Mouse (Mus musculus) bone marrow macrophage, adult 2 months (primary cell): ENCODE measurements around the gene Ttll3. TPM values are rescaled to one million over a fixed set of nuclear protein-coding genes. Genes with fewer than 3 reads are reported as not detected.

Experiments used
- H3K27ac ChIP-seq: 2 replicates; pipeline ENCODE4 v1.5.1; 2012; ENCODE audit warnings: low read depth, low read length; ENCODE audit not compliant: insufficient read depth
- H3K4me1 ChIP-seq: 2 replicates; pipeline ENCODE4 v1.6.1; 2012; ENCODE audit warnings: low read length; ENCODE audit not compliant: control insufficient read depth, insufficient read depth
- H3K4me3 ChIP-seq: 2 replicates; pipeline ENCODE4 v1.5.1; 2012; ENCODE audit warnings: mild to moderate bottlenecking, low read length, moderate library complexity; ENCODE audit not compliant: insufficient read depth
- CTCF ChIP-seq: IDR thresholded peaks from 2 replicates; pipeline ENCODE4 v1.5.1; 2012; ENCODE audit warnings: low read depth, mild to moderate bottlenecking, low read length, moderate library complexity
- POLR2A ChIP-seq: IDR thresholded peaks from 2 replicates; pipeline ENCODE4 v1.6.1; 2012; ENCODE audit warnings: mild to moderate bottlenecking, low read depth, low read length, borderline replicate concordance
- polyA plus RNA-seq: library from polyadenylated mRNA; stranded (reverse); fragments of >200 nt; gene quantifications from 2 replicates; pipeline ENCODE4 v1.2.4, GENCODE M21; 2012; ENCODE audit not compliant: missing spikeins, insufficient read depth, insufficient read length

The Ttll3 gene
- polyA plus RNA-seq, 1 experiment: 12.5 TPM

GRCm38 (mm10) chr6:113431801-113432200 is 42.7 kb downstream of the Ttll3 start:
- no peak overlapping the region for H3K27ac ChIP-seq
- TF ChIP-seq POLR2A: no peak
- TF ChIP-seq CTCF: no peak
- no peak overlapping the region for H3K4me3 ChIP-seq
- 0 out of 2 replicates have a peak, but pooled peaks cover 2% of the 10 kb centered on the region for H3K4me1 ChIP-seq

- Histone ChIP-seq H3K4me3 (no peak overlapping the region), H3K4me1 (0 out of 2 replicates have a peak, but pooled peaks cover 2% of the 10 kb centered on the region)
- TF ChIP-seq POLR2A (no peak), CTCF (no peak)
Observed at GRCm38 (mm10) chr6:113433661-113434060, 44.6 kb downstream of the Ttll3 start.

GRCm38 (mm10) chr6:113434691-113435090 is 45.6 kb downstream of the Ttll3 start:
- TF ChIP-seq CTCF (no peak), POLR2A (no peak)
- Histone ChIP-seq H3K27ac (no peak overlapping the region), H3K4me1 (0 out of 2 replicates have a peak, but pooled peaks cover 2% of the 10 kb centered on the region), H3K4me3 (no peak overlapping the region)

More at GRCm38 (mm10) chr6:113433661-113434060, 44.6 kb downstream of the Ttll3 start:
- H3K27ac ChIP-seq: no peak overlapping the region

- Histone ChIP-seq H3K4me3 (no peak within 1 kb of the TSS), H3K27ac (no peak within 1 kb of the TSS), H3K4me1 (0 out of 2 replicates have a peak, but pooled peaks cover 2% of the 10 kb centered on the region)
- TF ChIP-seq POLR2A (no peak), CTCF (no peak)
Observed at GRCm38 (mm10) chr6:113435664-113436205, 46.7 kb downstream of the Ttll3 start, which contains the start of gene Cidec. Gene Cidec, minus strand, starts transcription at chr6:113435760.

- no peak for TF ChIP-seq CTCF
- TF ChIP-seq POLR2A: no peak
- no peak overlapping the region for H3K4me3 ChIP-seq
- no peak overlapping the region for H3K27ac ChIP-seq
- peaks cover 5% of the 10 kb centered on the region; the same call in 1 of the 2 replicates for H3K4me1 ChIP-seq
Observed at GRCm38 (mm10) chr6:113437135-113437534, 48.1 kb downstream of the Ttll3 start.

GRCm38 (mm10) chr6:113438721-113439430 is 49.8 kb downstream of the Ttll3 start:
- Histone ChIP-seq H3K4me1 (peaks cover 12% of the 10 kb centered on the region), H3K27ac (no peak overlapping the region), H3K4me3 (no peak overlapping the region)
- TF ChIP-seq CTCF (no peak), POLR2A (no peak)

GRCm38 (mm10) chr6:113440686-113441085 is 51.6 kb downstream of the Ttll3 start:
- TF ChIP-seq CTCF (no peak), POLR2A (no peak)
- peaks cover 12% of the 10 kb centered on the region for H3K4me1 ChIP-seq
- H3K4me3 ChIP-seq: no peak overlapping the region
- H3K27ac ChIP-seq: no peak overlapping the region

GRCm38 (mm10) chr6:113441147-113441680 is 52.2 kb downstream of the Ttll3 start:
- H3K4me1 ChIP-seq: peaks cover 10% of the 10 kb centered on the region
- no peak overlapping the region for H3K4me3 ChIP-seq
- no peak overlapping the region for H3K27ac ChIP-seq
- TF ChIP-seq POLR2A: no peak
- TF ChIP-seq CTCF: peak; percentile 49

- H3K27ac ChIP-seq: no peak overlapping the region
Observed at GRCm38 (mm10) chr6:113442087-113442441, 53.0 kb downstream of the Ttll3 start.

GRCm38 (mm10) chr6:113442442-113443090 is 53.5 kb downstream of the Ttll3 start, which contains the start of gene Jagn1:
Gene Jagn1, plus strand, starts transcription at chr6:113442569.
- Histone ChIP-seq H3K27ac (no peak within 1 kb of the TSS), H3K4me1 (peaks cover 10% of the 10 kb centered on the region), H3K4me3 (peak within 1 kb of the TSS; percentile 63)
- 0 out of 2 replicates have a peak, but pooled peaks have one; percentile 55 for TF ChIP-seq POLR2A
- no peak for TF ChIP-seq CTCF

More at GRCm38 (mm10) chr6:113442087-113442441, 53.0 kb downstream of the Ttll3 start:
- H3K4me3 ChIP-seq: peak overlapping the region; percentile 22; the same call in 1 of the 2 replicates
- H3K4me1 ChIP-seq: peaks cover 10% of the 10 kb centered on the region
- TF ChIP-seq POLR2A (no peak), CTCF (no peak)
